Mouse (Mus musculus) lung, embryonic 16.5 days (tissue): ENCODE measurements at regions not wholly inside any gene's neighbourhood (a gene's known extent, or its start where the extent isn't known, plus 50 kb on each side); places are given as distances from the start of the nearest gene placed in this dataset.
A peak's percentile ranks its signal among the peaks of the same experiment; 100 is the strongest.

Experiments
- ATAC-seq: fragments of 200-750 bp; cut with Nextera tagmentation; 2 replicates; pipeline ENCODE4 v1.8.0; 2017; ENCODE audit warnings: low read depth, mild to moderate bottlenecking, moderate library complexity
- H3K27ac ChIP-seq: fragments of 300-500 bp; sonication (generic); 2 replicates; pipeline ENCODE4 v1.5.1; 2014; ENCODE audit warnings: mild to moderate bottlenecking, control low read depth, low read length
- H3K27me3 ChIP-seq: fragments of 300-500 bp; sonication (generic); 2 replicates; pipeline ENCODE4 v1.6.1; 2014; ENCODE audit warnings: low read depth, low read length, mixed read lengths; ENCODE audit not compliant: control insufficient read depth, insufficient read depth
- H3K36me3 ChIP-seq: fragments of 300-500 bp; sonication (generic); 2 replicates; pipeline ENCODE4 v1.6.1; 2014; ENCODE audit warnings: low read length; ENCODE audit not compliant: control insufficient read depth, insufficient read depth
- H3K4me1 ChIP-seq: fragments of 300-500 bp; sonication (generic); replicated peaks from 2 replicates; pipeline ENCODE4 v1.6.1; 2014; ENCODE audit warnings: low read length, mixed read lengths; ENCODE audit not compliant: control insufficient read depth, insufficient read depth
- H3K4me2 ChIP-seq: fragments of 300-500 bp; sonication (generic); 2 replicates; pipeline ENCODE4 v1.6.1; 2014; ENCODE audit warnings: low read depth, low read length, control low read depth
- H3K4me3 ChIP-seq: fragments of 300-500 bp; sonication (generic); 2 replicates; pipeline ENCODE4 v1.5.1; 2014; ENCODE audit warnings: mild to moderate bottlenecking, low read length, control low read depth
- H3K9ac ChIP-seq: fragments of 300-500 bp; sonication (generic); 2 replicates; pipeline ENCODE4 v1.6.1; 2014; ENCODE audit warnings: low read length, control low read depth
- H3K9me3 ChIP-seq: fragments of 300-500 bp; sonication (generic); 2 replicates; pipeline ENCODE4 v1.6.1; 2016; ENCODE audit warnings: low read length; ENCODE audit not compliant: control insufficient read depth
- WGBS: fragments of 180-500 bp; shearing (Covaris S2); extraction: QIAGEN DNeasy Blood & Tissue Kit; methylation state at CpG from one replicate; pipeline ENCODE4 v1.1.7; 2014; 5-methylcytosine and 5-hydroxymethylcytosine counted together

DNA sequence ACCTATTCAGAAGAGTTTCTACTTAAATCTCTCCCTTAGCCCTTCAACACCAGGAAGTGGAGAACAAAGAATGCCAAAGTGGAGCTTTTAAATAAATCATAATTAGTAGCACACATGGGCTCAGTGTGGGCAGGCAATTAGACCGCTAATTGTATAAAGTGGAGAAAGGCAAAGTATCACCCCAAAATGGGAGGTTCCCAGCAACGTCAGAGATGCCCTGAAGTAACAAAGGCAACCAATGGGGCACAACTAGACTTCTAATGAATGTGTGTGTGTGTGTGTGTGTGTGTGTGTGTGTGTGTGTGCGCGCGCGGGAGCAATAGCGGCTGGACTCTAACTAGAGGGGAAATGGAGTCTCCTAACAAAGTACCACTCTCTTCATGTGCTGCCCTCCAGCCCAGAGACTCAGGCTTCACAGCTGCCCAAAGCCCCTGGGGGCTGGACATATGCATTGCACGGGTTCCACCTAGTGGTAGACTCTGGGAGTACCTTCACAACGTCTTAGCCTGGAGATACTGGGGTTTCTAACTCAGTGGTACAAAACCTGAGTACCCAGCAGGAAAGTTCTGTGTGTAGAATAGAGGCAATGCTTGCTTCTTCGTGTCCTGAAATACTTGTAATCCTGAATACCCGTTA lies 162.3 kb upstream of the Snx19 start:
- peak; percentile 84 for ATAC-seq
- no peaks in the 10 kb centered on the region for H3K4me1 ChIP-seq
- H3K4me3 ChIP-seq = no peak overlapping the region
- no peak overlapping the region for H3K27ac ChIP-seq
- no peak overlapping the region for H3K9ac ChIP-seq
- H3K27me3 ChIP-seq = no peaks in the 10 kb centered on the region
- no peaks in the 10 kb centered on the region for H3K9me3 ChIP-seq
- H3K36me3 ChIP-seq = no peaks in the 10 kb centered on the region
- 27% methylated on average over 11 of the region's 11 CpGs for WGBS
- no peak overlapping the region for H3K4me2 ChIP-seq

- Histone ChIP-seq H3K9me3 (no peaks in the 10 kb centered on the region), H3K36me3 (no peaks in the 10 kb centered on the region), H3K4me3 (no peak overlapping the region), H3K4me1 (0 out of 2 replicates have a peak, but pooled peaks cover 3% of the 10 kb centered on the region), H3K27me3 (no peaks in the 10 kb centered on the region), H3K4me2 (no peak overlapping the region), H3K27ac (no peak overlapping the region), H3K9ac (no peak overlapping the region)
- no peak for ATAC-seq
- 40% methylated on average over 5 of the region's 5 CpGs for WGBS
Measured at GRCm38 (mm10) chr9:30271081-30271480, 155.8 kb upstream of the Snx19 start.

GRCm38 (mm10) chr9:30273836-30274235 lies 153.1 kb upstream of the Snx19 start:
- 47% methylated on average over 4 of the region's 4 CpGs for WGBS
- Histone ChIP-seq H3K4me3 (no peak overlapping the region), H3K36me3 (no peaks in the 10 kb centered on the region), H3K27me3 (no peaks in the 10 kb centered on the region), H3K9me3 (no peaks in the 10 kb centered on the region), H3K4me1 (0 out of 2 replicates have a peak, but pooled peaks cover 3% of the 10 kb centered on the region), H3K27ac (no peak overlapping the region), H3K4me2 (no peak overlapping the region), H3K9ac (no peak overlapping the region)
- no peak for ATAC-seq

- H3K4me1 ChIP-seq = no peaks in the 10 kb centered on the region
- no peak for ATAC-seq
- H3K36me3 ChIP-seq = no peaks in the 10 kb centered on the region
- 37% methylated on average over 1 of the region's 1 CpGs for WGBS
- no peak overlapping the region for H3K4me2 ChIP-seq
- H3K4me3 ChIP-seq = no peak overlapping the region
- H3K9me3 ChIP-seq = no peaks in the 10 kb centered on the region
- no peaks in the 10 kb centered on the region for H3K27me3 ChIP-seq
- H3K27ac ChIP-seq = no peak overlapping the region
- H3K9ac ChIP-seq = no peak overlapping the region
Measured at GRCm38 (mm10) chr9:30278231-30278630, 148.7 kb upstream of the Snx19 start.

GRCm38 (mm10) chr9:30283080-30283770 lies 143.7 kb upstream of the Snx19 start:
- Histone ChIP-seq H3K36me3 (no peaks in the 10 kb centered on the region), H3K4me2 (no peak overlapping the region), H3K27me3 (no peaks in the 10 kb centered on the region), H3K27ac (no peak overlapping the region), H3K4me3 (no peak overlapping the region), H3K9me3 (no peaks in the 10 kb centered on the region), H3K4me1 (no peaks in the 10 kb centered on the region), H3K9ac (no peak overlapping the region)
- no peak for ATAC-seq
- WGBS = 85% methylated on average over 12 of the region's 12 CpGs

DNA sequence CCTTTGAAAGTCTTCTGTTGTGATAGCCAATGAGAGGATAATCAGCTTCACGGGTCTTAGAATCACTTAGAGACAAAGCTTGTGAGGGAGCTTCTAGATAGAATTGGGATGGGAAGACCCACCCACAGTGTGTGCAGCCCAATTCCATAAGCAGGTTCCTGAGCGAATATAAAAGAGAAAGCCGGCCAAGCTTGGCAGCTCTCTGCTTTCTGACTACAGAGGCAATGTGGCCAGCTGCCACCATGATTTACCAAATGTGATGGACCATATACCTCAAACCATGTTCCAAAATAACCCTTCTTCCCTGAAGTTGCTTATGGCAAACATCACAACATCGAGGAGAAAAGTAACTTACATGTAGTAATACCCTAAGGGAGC lies 143.1 kb upstream of the Snx19 start:
- ATAC-seq = no peak
- no peak overlapping the region for H3K9ac ChIP-seq
- no peak overlapping the region for H3K27ac ChIP-seq

GRCm38 (mm10) chr9:30284562-30285323 lies 142.2 kb upstream of the Snx19 start:
- no peak overlapping the region for H3K4me2 ChIP-seq
- no peak overlapping the region for H3K9ac ChIP-seq
- ATAC-seq = no peak
- no peaks in the 10 kb centered on the region for H3K27me3 ChIP-seq
- no peak overlapping the region for H3K4me3 ChIP-seq
- H3K4me1 ChIP-seq = no peaks in the 10 kb centered on the region
- H3K36me3 ChIP-seq = no peaks in the 10 kb centered on the region
- no peaks in the 10 kb centered on the region for H3K9me3 ChIP-seq
- WGBS = 39% methylated on average over 16 of the region's 16 CpGs
- no peak overlapping the region for H3K27ac ChIP-seq

More for the DNA sequence above, 143.1 kb upstream of the Snx19 start:
- H3K9me3 ChIP-seq = no peaks in the 10 kb centered on the region
- no peaks in the 10 kb centered on the region for H3K4me1 ChIP-seq
- H3K27me3 ChIP-seq = no peaks in the 10 kb centered on the region
- no peak overlapping the region for H3K4me2 ChIP-seq
- 85% methylated on average over 4 of the region's 4 CpGs for WGBS
- H3K36me3 ChIP-seq = no peaks in the 10 kb centered on the region
- no peak overlapping the region for H3K4me3 ChIP-seq

DNA sequence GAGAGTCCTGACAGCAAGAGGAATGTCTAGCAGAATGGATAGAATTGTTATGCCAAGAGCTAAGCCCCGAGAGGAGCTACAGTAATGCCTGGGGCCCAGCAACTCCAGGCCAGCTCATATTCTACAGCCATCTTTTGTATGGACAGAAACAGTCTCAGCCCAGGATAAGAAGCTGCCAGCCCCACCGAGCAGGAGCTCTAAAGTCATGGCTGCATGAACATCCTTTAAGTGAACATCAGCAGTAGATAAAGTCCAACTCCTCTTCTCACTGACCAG lies 141.6 kb upstream of the Snx19 start:
- Histone ChIP-seq H3K4me3 (no peak overlapping the region), H3K27me3 (no peaks in the 10 kb centered on the region), H3K4me2 (no peak overlapping the region), H3K36me3 (no peaks in the 10 kb centered on the region), H3K9me3 (no peaks in the 10 kb centered on the region), H3K4me1 (no peaks in the 10 kb centered on the region), H3K9ac (no peak overlapping the region), H3K27ac (no peak overlapping the region)
- no peak for ATAC-seq
- 66% methylated on average over 2 of the region's 2 CpGs for WGBS

DNA sequence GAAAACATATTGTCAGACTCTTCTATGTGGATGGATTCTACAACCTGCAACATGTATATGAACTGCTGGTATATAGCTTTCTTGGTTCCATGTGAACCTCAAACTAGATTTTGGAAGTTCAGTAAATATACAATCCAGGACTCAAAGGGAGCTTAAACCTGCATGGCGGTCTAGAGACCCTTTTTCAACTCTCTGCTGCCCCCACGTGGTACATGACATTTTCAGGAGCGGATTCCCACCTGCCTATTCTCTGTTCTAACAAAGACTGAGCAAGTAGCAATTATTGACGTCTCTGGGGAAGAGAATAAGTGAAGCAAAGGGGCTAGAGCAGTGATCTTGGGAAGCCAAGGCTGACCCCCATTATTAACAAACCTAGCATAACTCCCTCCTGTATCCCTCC lies 127.1 kb upstream of the Snx19 start:
- H3K36me3 ChIP-seq = no peaks in the 10 kb centered on the region
- WGBS = 13% methylated on average over 4 of the region's 4 CpGs
- H3K27ac ChIP-seq = no peak overlapping the region
- H3K27me3 ChIP-seq = no peaks in the 10 kb centered on the region; the same call in 1 of the 2 replicates
- H3K4me1 ChIP-seq = no peaks in the 10 kb centered on the region
- H3K4me2 ChIP-seq = no peak overlapping the region
- H3K9ac ChIP-seq = no peak overlapping the region
- no peak for ATAC-seq
- H3K4me3 ChIP-seq = no peak overlapping the region
- H3K9me3 ChIP-seq = no peaks in the 10 kb centered on the region
